Mouse (Mus musculus) mature B cell (primary cell): ENCODE results near the gene Clip2.
"Not testable (repeated sequence)": the region's sequence is repeated elsewhere in the genome, so short reads cannot be mapped to it uniquely, and the experiment has no call there.

Experiments used
- in situ Hi-C: fragments of 300-500 bp; cut with MboI; formaldehyde crosslinking; loops from 2 replicates; pipeline ENCODE4 v1.14.3; 2019

The Clip2 gene

DNA sequence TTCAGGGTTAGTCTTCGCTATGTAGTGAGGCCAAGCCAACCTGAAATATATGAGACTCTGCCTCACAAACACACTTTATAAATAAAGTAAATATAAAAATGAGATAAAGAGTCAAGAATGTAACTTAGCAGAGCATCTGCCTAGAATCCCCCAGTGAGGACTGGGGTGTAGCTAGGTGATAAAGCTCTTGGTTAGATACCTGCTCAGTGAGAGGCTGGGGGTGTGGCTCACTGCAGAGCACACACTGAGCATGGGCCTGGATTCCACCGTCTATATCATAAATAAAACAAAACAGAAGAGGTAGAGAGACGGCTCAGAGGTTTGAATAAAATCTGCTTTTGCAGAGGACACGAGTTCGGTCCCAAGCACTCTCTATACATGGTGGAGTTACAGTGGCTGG is 88.0 kb downstream of the Clip2 start:
- in situ Hi-C loops: no loop called here

DNA sequence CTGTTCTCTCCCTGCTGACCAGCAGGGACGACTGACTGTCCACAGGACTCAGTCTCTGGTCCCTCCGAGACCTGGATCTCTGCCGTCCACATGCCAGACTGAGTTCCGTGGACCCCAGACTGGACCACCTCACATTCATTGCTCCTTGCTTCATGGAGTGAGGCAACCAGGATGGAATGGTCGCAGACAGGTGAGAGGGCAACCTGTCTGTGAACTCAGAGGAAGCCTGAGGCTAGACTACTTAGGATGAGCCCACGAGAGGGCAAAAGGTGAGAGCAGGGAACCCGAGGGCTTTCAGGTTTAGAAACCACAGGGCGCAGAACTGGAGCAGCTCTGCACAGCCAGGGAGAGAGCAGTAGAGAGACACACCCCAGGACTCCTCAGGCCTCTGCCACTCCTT is 89.5 kb downstream of the Clip2 start:
- in situ Hi-C loops: no loop called here

DNA sequence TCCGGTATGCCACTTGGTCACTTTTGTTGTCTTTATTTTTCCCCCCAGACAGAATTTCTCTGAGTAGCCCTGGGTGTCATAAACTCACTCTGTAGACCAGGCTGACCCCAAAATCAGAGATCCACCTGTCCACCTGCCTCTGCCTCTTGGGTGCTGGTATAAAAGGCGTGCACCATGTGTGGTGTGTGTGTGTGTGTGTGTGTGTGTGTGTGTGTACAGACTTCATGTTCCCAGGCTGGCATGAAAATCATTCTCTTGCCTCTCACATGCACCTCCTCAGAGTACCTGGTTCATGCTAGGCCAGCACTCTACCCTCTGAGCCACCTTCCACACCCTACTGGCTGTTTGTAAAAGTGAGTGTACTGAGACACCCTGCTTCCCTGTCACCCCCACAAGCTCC is 89.9 kb downstream of the Clip2 start:
- in situ Hi-C loops: no loop called here

DNA sequence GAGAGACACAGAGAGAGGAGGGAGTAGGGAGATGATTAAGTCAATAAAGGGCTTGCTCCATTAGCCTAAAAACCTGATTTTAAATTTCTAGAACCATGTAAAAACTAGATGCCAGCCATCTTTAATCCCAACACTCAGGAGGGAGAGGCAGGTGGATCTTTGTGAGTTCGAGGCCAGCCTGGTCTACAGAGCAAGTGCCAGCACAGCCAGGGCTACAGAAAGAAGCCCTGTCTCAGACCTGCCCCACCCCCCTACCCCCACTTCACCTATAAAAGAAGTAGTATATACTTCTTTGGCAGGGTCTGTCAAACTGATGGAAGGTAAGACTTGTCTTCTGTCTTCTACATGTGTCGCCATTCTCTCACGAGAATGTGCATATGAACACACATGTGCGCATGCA is 91.7 kb downstream of the Clip2 start:
- in situ Hi-C loops: no loop called here

DNA sequence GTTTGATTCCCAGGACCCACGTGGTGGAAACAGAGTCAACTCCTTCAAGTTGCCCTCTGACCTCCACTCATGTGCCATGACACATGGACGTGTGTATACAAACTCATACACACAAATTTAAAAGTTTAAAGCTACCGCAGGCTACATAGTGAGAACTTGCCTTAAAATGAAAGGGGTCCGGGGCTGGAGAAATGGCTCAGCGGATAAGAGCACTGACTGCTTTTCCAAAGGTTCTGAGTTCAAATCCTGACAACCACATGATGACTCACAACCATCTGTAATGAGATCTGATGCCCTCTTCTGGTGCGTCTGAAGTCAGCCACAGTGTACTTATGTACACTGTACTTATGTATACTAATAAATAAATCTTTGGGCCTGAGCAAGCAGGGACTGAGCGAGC is 93.1 kb downstream of the Clip2 start:
- in situ Hi-C loops: no loop called here

DNA sequence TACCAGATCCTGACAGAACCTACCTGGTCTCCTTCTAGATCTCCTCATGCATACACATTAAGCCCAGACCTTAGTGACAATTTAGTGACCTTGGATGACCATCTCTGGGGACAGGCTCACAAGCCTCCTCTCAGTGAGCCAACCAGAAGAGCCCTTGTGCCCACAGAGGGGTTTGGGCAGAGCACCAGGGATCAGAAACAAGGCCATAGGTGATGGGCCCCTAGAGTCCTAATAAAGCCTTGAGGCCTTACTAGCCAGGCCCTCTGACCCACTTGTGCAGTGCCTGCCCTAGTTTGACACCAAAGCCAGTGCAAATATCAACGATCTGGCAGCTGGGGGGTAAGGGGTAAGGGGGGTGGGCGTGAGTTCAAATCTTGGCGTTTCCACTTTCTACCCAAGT is 93.8 kb downstream of the Clip2 start:
- in situ Hi-C loops: no loop called here

GRCm38 (mm10) chr5:134457371-134457770 is 94.9 kb downstream of the Clip2 start:
- in situ Hi-C loops: no loop called here

- in situ Hi-C loops: no loop called here
Observed at GRCm38 (mm10) chr5:134456503-134456962, 95.7 kb downstream of the Clip2 start, which contains the start of gene Gtf2ird1. Gtf2ird1 (minus strand) TSS chr5:134456716.

GRCm38 (mm10) chr5:134455914-134456423 is 96.3 kb downstream of the Clip2 start:
- in situ Hi-C loops: no loop called here

DNA sequence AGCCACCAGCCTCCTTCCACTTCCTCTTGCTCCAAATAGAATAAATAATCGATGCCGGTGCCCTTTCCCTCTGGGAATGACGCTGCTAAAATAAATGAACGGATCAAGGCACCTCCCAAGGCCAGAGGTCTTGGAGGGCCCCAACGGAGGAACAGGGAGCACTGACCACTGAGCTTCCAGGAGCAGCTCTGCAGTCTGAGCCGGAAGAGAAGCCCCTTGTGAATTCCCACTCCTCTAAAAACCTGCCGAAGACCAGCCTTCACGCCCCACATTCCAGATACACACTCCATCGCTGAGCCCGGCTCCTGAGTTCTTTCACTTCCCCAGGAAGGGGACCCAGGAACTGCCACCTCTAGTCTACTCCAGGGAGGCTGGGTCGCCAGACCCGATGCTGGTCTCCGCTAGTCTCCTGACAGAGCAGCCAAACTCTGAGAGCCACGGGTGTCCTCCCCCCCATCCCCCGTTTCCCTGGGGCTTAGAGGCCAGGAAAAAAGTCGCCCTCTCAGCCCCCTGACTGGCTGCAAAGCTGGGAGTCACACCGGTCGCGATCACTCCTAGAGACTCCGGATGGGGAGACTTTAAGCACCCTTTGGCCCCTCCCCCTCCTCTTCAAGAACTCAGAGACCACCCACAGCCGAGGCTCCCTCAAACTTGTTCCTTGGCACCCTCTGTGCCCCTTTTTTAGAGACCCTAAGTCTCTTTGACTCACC is 96.9 kb downstream of the Clip2 start:
- in situ Hi-C loops: no loop called here

- in situ Hi-C loops: no loop called here
Observed at GRCm38 (mm10) chr5:134454421-134454820, 97.8 kb downstream of the Clip2 start.

DNA sequence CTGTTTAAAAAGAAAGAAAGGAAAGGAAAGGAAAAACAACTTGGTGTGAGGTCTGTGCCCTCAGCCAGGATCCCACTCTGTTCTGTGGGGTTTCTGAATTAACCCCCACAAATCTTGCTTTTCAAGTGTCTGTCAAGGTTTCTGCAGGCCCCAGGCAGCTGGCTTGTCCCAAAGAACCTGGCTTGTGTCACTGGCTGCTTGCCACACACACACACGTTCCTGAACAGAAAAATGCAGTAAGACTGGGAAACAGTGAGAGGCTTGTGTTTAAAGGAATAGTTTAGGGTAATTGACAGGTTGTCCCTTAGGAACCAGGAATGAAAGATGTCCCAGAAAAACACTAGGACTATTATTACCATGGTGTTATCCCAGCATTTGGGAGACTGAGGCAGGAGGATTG is 98.7 kb downstream of the Clip2 start:
- in situ Hi-C loops: no loop called here

DNA sequence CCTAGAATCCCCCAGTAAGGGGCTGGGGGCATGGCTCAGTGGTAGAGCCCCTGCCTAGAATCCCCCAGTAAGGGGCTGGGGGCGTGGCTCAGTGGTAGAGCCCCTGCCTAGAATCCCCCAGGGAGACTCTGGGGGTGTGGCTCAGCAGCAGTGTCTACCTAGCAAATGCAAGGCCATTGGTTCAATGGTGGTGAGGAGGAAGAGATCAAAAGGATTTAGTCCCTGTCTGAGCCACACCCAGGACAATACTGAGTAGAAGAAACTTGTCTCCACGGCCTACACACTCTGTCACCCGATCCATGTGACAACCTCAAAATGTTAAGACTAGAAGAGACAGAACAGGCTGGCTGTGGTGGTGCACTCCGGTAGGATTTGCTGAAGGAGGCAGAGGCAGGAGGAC is 105.5 kb downstream of the Clip2 start:
- in situ Hi-C loops: not testable (repeated sequence)

DNA sequence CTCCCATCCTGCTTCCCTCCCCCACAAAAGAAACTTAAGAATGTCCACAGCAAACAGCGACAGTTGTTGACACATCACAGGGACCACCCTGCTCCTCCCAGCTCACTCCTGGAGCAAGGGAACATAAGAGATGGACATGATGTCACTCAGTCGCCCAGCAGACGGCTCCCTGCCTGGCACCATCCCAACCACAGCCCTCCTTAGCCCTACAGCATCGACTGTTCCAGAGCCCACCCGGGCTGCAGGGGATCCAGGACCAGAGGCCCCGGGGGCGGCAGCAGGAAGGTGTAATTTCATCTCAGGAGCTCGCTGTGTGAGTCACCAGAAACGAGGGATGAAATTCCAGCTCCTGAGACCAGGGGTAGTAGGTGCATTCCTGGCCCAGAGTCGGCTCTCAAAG is 106.3 kb downstream of the Clip2 start:
- in situ Hi-C loops: no loop called here

GRCm38 (mm10) chr5:134445208-134445831 is 106.9 kb downstream of the Clip2 start:
- in situ Hi-C loops: no loop called here

- in situ Hi-C loops: no loop called here
Observed at GRCm38 (mm10) chr5:134444473-134444872, 107.8 kb downstream of the Clip2 start.

DNA sequence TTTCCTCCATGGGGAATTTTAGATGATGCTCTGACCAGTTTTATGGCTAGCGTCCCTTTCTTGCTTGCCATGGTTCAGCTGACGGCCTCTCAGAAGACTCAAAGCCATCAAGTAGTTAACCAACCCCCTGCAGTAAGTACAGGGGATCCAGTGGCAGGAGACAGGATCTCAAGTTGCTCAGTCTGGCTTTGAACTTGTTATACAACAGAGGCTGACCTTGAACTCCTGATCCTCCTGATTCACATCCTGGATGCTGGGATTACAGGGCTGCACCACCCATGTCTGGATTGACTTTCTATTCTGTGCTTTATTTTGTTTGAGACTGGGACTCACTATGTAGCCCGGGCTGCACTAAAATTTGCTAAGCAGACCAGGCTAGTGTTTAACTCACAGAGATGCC is 110.2 kb downstream of the Clip2 start:
- in situ Hi-C loops: no loop called here

GRCm38 (mm10) chr5:134441105-134441504 is 111.1 kb downstream of the Clip2 start:
- in situ Hi-C loops: no loop called here

GRCm38 (mm10) chr5:134440098-134440497 is 112.1 kb downstream of the Clip2 start:
- in situ Hi-C loops: no loop called here

GRCm38 (mm10) chr5:134439481-134439880 is 112.8 kb downstream of the Clip2 start:
- in situ Hi-C loops: no loop called here
